In the genomic region with DNA sequence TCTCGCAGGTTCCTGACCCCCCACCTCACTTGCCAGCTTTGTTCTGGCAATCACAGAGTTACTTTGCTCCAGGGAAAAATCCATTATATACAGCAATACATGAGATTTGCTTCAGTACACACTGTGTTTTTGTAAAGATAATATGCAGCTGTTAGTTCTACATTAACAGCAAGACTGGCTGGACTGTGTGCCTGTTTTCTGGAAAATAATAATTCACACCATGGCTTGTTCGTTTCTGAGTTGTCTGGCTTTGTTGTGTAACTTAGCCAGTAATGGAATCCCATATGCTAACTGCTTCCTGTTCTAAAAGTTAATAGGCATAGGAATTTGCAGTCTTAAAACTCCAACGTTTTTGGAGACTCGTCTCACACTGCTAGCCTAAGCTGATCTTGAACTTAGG, we compare ENCODE assay signal across 18 mouse cellular contexts.
DNase-seq lines count a peak whose midpoint lies in the region; ATAC-seq and TF ChIP-seq lines count a peak whose summit lies in the region.
"Had no signal": no experiment of that assay in that cellular context is flagged by ENCODE, and none has a peak within 500 bp of the region (broad histone marks: within the 10 kb centered on the region; RNA-seq: fewer than 3 reads in every experiment).

No protein-coding gene starts in this region.

- H3K9me3 ChIP-seq in forebrain, embryonic 10.5 days = no peaks in the 10 kb centered on the region
- H3K9me3 ChIP-seq in forebrain, embryonic 16.5 days (ENCODE audit: control insufficient read depth, low read length) = no peaks in the 10 kb centered on the region
- no peaks in the 10 kb centered on the region for H3K9me3 ChIP-seq in kidney, embryonic 15.5 days (replicated peaks)
- no peaks in the 10 kb centered on the region for H3K9me3 ChIP-seq in stomach, embryonic 14.5 days (ENCODE audit: control insufficient read depth, low read depth, low read length)
- no peaks in the 10 kb centered on the region for H3K9me3 ChIP-seq in stomach, postnatal 0 days (ENCODE audit: control insufficient read depth, low read length)
- H3K9me3 ChIP-seq: G1E; limb, embryonic 15.5 days had no signal

- no peaks in the 10 kb centered on the region for H3K27me3 ChIP-seq in forebrain, embryonic 10.5 days (ENCODE audit: poor library complexity, severe bottlenecking)
- no peaks in the 10 kb centered on the region for H3K27me3 ChIP-seq in forebrain, embryonic 16.5 days (replicated peaks; ENCODE audit: control insufficient read depth, insufficient read depth, low read length)
- H3K27me3 ChIP-seq in kidney, embryonic 15.5 days = no peaks in the 10 kb centered on the region
- no peaks in the 10 kb centered on the region for H3K27me3 ChIP-seq in stomach, embryonic 14.5 days (ENCODE audit: control insufficient read depth, insufficient read depth, low read length)
- H3K27me3 ChIP-seq in stomach, postnatal 0 days (ENCODE audit: control insufficient read depth, insufficient read depth, low read length) = no peaks in the 10 kb centered on the region
- H3K27me3 ChIP-seq: limb, embryonic 15.5 days had no signal

- ATAC-seq in forebrain, embryonic 16.5 days = no peak
- ATAC-seq in kidney, embryonic 15.5 days (replicated peaks; ENCODE audit: low FRiP score) = peak; percentile 63
- peak; percentile 14; the same call in 1 of the 2 replicates for ATAC-seq in stomach, embryonic 14.5 days (ENCODE audit: insufficient number of reproducible peaks, insufficient read depth, low FRiP score, low read depth)
- no peak for ATAC-seq in stomach, postnatal 0 days (ENCODE audit: low FRiP score, low TSS enrichment)
- ATAC-seq: CD4-positive, CD25-positive, alpha-beta regulatory T cell, adult 4 months had no signal

- TF ChIP-seq CTCF in stomach, postnatal 0 days (IDR thresholded peaks at IDR 0.05; ENCODE audit: low read depth) = no peak

- H3K27ac ChIP-seq in forebrain, embryonic 10.5 days = peak overlapping the region; percentile 85
- H3K27ac ChIP-seq in forebrain, embryonic 16.5 days (ENCODE audit: low read length) = no peak overlapping the region
- H3K27ac ChIP-seq in kidney, embryonic 15.5 days = peak overlapping the region; percentile 85
- peak overlapping the region; percentile 48; the same call in 1 of the 2 replicates for H3K27ac ChIP-seq in stomach, embryonic 14.5 days (ENCODE audit: low read length)
- no peak overlapping the region for H3K27ac ChIP-seq in stomach, postnatal 0 days (replicated peaks)
- H3K27ac ChIP-seq: heart, adult 2 months; limb, embryonic 15.5 days had no signal

- 56% methylated on average over 4 of the region's 4 CpGs for WGBS in forebrain, embryonic 10.5 days
- 30% methylated on average over 4 of the region's 4 CpGs for WGBS in forebrain, embryonic 16.5 days
- 25% methylated on average over 4 of the region's 4 CpGs for WGBS in kidney, embryonic 15.5 days
- WGBS in stomach, embryonic 14.5 days = 29% methylated on average over 4 of the region's 4 CpGs
- 24% methylated on average over 4 of the region's 4 CpGs for WGBS in stomach, postnatal 0 days

- TF ChIP-seq EP300 in stomach, postnatal 0 days (optimal IDR thresholded peaks at IDR 0.05) = no peak

- no peak overlapping the region for H3K4me2 ChIP-seq in forebrain, embryonic 16.5 days (ENCODE audit: low read length)
- no peak overlapping the region for H3K4me2 ChIP-seq in kidney, embryonic 15.5 days
- H3K4me2 ChIP-seq in stomach, embryonic 14.5 days (replicated peaks; ENCODE audit: low read depth, low read length) = no peak overlapping the region
- H3K4me2 ChIP-seq in stomach, postnatal 0 days (replicated peaks; ENCODE audit: low read depth) = no peak overlapping the region
- H3K4me2 ChIP-seq: limb, embryonic 15.5 days had no signal

- no peak overlapping the region for H3K9ac ChIP-seq in forebrain, embryonic 16.5 days (replicated peaks; ENCODE audit: low read depth, low read length)
- H3K9ac ChIP-seq in kidney, embryonic 15.5 days = no peak overlapping the region
- H3K9ac ChIP-seq in stomach, embryonic 14.5 days (replicated peaks; ENCODE audit: low read depth, low read length) = no peak overlapping the region
- no peak overlapping the region for H3K9ac ChIP-seq in stomach, postnatal 0 days (ENCODE audit: low read length)
- H3K9ac ChIP-seq: limb, embryonic 15.5 days had no signal

- peaks cover 60% of the 10 kb centered on the region for H3K4me1 ChIP-seq in forebrain, embryonic 10.5 days
- peaks cover 35% of the 10 kb centered on the region for H3K4me1 ChIP-seq in forebrain, embryonic 16.5 days (replicated peaks; ENCODE audit: control insufficient read depth, insufficient read depth, low read length)
- peaks cover 31% of the 10 kb centered on the region for H3K4me1 ChIP-seq in kidney, embryonic 15.5 days
- H3K4me1 ChIP-seq in stomach, embryonic 14.5 days (ENCODE audit: control insufficient read depth, insufficient read depth, low read length) = peaks cover 18% of the 10 kb centered on the region; the same call in 1 of the 2 replicates
- H3K4me1 ChIP-seq in stomach, postnatal 0 days (replicated peaks; ENCODE audit: control insufficient read depth, insufficient read depth) = no peaks in the 10 kb centered on the region; the same call in 1 of the 2 replicates

- H3K4me3 ChIP-seq in forebrain, embryonic 10.5 days = no peak overlapping the region
- no peak overlapping the region for H3K4me3 ChIP-seq in forebrain, embryonic 16.5 days (replicated peaks; ENCODE audit: low read length)
- no peak overlapping the region for H3K4me3 ChIP-seq in kidney, embryonic 15.5 days (replicated peaks)
- no peak overlapping the region for H3K4me3 ChIP-seq in stomach, embryonic 14.5 days (ENCODE audit: low read depth, low read length)
- no peak overlapping the region for H3K4me3 ChIP-seq in stomach, postnatal 0 days (ENCODE audit: low read depth, low read length)
- H3K4me3 ChIP-seq: heart, adult 2 months; limb, embryonic 15.5 days had no signal

- H3K36me3 ChIP-seq in forebrain, embryonic 10.5 days (replicated peaks) = no peaks in the 10 kb centered on the region
- H3K36me3 ChIP-seq in forebrain, embryonic 16.5 days (ENCODE audit: control insufficient read depth, insufficient read depth) = no peaks in the 10 kb centered on the region
- H3K36me3 ChIP-seq in kidney, embryonic 15.5 days = no peaks in the 10 kb centered on the region
- H3K36me3 ChIP-seq in stomach, embryonic 14.5 days (ENCODE audit: control insufficient read depth, insufficient read depth, low read length) = no peaks in the 10 kb centered on the region
- H3K36me3 ChIP-seq in stomach, postnatal 0 days (ENCODE audit: control insufficient read depth, insufficient read depth, low read length) = no peaks in the 10 kb centered on the region
- H3K36me3 ChIP-seq: G1E had no signal

- no peak for DNase-seq in forebrain, embryonic 10.5 days (ENCODE audit: extremely low spot score, low spot score)
- no peak for DNase-seq in kidney, adult 18-20 months
- no peak for DNase-seq in stomach, postnatal 0 days (ENCODE audit: low spot score)
- DNase-seq in retina, postnatal 1 day = no peak
- DNase-seq in spleen, postnatal 4 days (ENCODE audit: low spot score in 2 of 2) = no peak
- DNase-seq: cerebellum, postnatal 10 days; heart, adult 2 months; kidney, postnatal 10 days; layer of hippocampus, adult 9-11 months; midbrain, embryonic 14.5 days; spleen, adult 18-20 months; thymus, postnatal 36 days had no signal

Comparison
In these comparisons a context has a peak if more than half of its experiments do, and no peak if none do; other contexts are left out.
1. H3K27ac ChIP-seq: peak in forebrain, embryonic 10.5 days (single experiment), kidney, embryonic 15.5 days (single experiment) and stomach, embryonic 14.5 days (single experiment); none in forebrain, embryonic 16.5 days (single experiment) and stomach, postnatal 0 days (single experiment).
2. ATAC-seq: peak in kidney, embryonic 15.5 days (single experiment) and stomach, embryonic 14.5 days (single experiment); none in forebrain, embryonic 16.5 days (single experiment) and stomach, postnatal 0 days (single experiment).